Mouse (Mus musculus) macrophage (primary cell): ENCODE measurements around the gene Mrpl30. TPM values are rescaled to one million over a fixed set of nuclear protein-coding genes. Genes with fewer than 3 reads are reported as not detected.

Source experiments
- H3K27ac ChIP-seq: fragments of 350-480 bp; formaldehyde crosslinking; 2 replicates; pipeline ENCODE4 v1.9.0; 2021
- H3K36me3 ChIP-seq: fragments of 350-480 bp; formaldehyde crosslinking; 2 replicates; pipeline ENCODE4 v1.9.0; 2021; ENCODE audit errors: inconsistent target
- H3K4me3 ChIP-seq: fragments of 350-480 bp; formaldehyde crosslinking; 2 replicates; pipeline ENCODE4 v1.9.0; 2021; ENCODE audit errors: inconsistent target
- H3K79me2 ChIP-seq: fragments of 350-480 bp; formaldehyde crosslinking; 2 replicates; pipeline ENCODE4 v1.9.0; 2021; ENCODE audit errors: inconsistent target
- WGBS: methylation state at CpG from one replicate; pipeline ENCODE4 v1.1.7; 2026; ENCODE audit warnings: inconsistent platforms; ENCODE audit not compliant: missing documents; 5-methylcytosine and 5-hydroxymethylcytosine counted together
- polyA plus RNA-seq: library from polyadenylated mRNA; stranded (reverse); fragments of 250-400 nt; gene quantifications from 3 replicates; pipeline ENCODE4 v1.2.4, GENCODE M21; 2018; ENCODE audit warnings: inconsistent platforms

Gene Mrpl30
- polyA plus RNA-seq, 1 experiment from 2014 or later = 86.4 TPM

DNA sequence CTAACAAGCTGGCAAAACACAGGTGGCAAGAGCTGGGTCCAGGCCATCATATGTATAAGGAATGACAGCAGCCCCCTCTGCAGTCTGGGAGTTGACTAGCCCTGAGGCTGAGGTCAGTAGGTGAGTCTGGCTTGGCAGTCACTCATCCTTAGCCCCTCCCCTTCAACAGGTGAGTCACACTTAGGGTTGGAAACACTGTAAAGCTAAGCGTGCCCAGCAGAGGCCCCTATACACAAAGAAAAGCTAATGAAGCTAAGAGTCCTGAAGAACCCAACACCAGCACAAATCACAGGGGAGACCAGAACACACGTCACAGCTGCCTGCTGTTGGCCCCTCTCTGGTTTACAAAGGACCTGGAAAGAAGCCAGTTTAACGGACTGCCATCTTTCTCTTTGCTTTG is 41.5 kb downstream of the Mrpl30 start:
- Histone ChIP-seq H3K79me2 (no peaks in the 10 kb centered on the region), H3K36me3 (no peaks in the 10 kb centered on the region), H3K27ac (no peak overlapping the region), H3K4me3 (no peak overlapping the region)
- 19% methylated on average over 3 of the region's 3 CpGs for WGBS

Other genes with a start within 250 kb of the Mrpl30 start
- not detected in 3 replicates for gene 2010300C02Rik, start 170.4 kb upstream of the Mrpl30 start, polyA plus RNA-seq
- gene Tsga10, start 24.0 kb upstream of the Mrpl30 start, polyA plus RNA-seq = 7.0 to 7.7 TPM (median 7.0 TPM) in 3 replicates
- gene Lipt1, start 18.7 kb upstream of the Mrpl30 start, polyA plus RNA-seq = 1.7 to 2.5 TPM (median 2.4 TPM) in 3 replicates
- gene Mitd1, start 66 bp upstream of the Mrpl30 start, polyA plus RNA-seq = 22.2 to 25.5 TPM (median 23.0 TPM) in 3 replicates
- not detected in 3 replicates for gene Lyg2, start 26.0 kb downstream of the Mrpl30 start, polyA plus RNA-seq
- gene Lyg1, start 67.3 kb downstream of the Mrpl30 start, polyA plus RNA-seq = not detected in 3 replicates
- 51.7 to 80.7 TPM (median 53.0 TPM) in 3 replicates for gene Txndc9, start 107.4 kb downstream of the Mrpl30 start, polyA plus RNA-seq
- 53.9 to 143 TPM (median 55.6 TPM) in 3 replicates for gene Eif5b, start 107.5 kb downstream of the Mrpl30 start, polyA plus RNA-seq
- 9.5 to 10.9 TPM (median 10.3 TPM) in 3 replicates for gene Rev1, start 239.3 kb downstream of the Mrpl30 start, polyA plus RNA-seq